Mouse (Mus musculus) liver, postnatal 0 days (tissue): ENCODE measurements around the gene Slc6a20b. TPM values are rescaled to one million over a fixed set of nuclear protein-coding genes. Genes with fewer than 3 reads are reported as not detected.

Source experiments
- ATAC-seq: fragments of 200-750 bp; cut with Nextera tagmentation; 2 replicates; pipeline ENCODE4 v1.8.0; 2017; ENCODE audit warnings: mild to moderate bottlenecking, moderate library complexity
- DNase-seq: peaks from one replicate; pipeline ENCODE4 v3.0.0-alpha.2; 2016
- H3K27ac ChIP-seq: fragments of 300-500 bp; sonication (generic); 2 replicates; pipeline ENCODE4 v1.5.1; 2014; ENCODE audit warnings: antibody characterized with exemption, moderate library complexity, mild to moderate bottlenecking, low read depth
- H3K27me3 ChIP-seq: fragments of 300-500 bp; sonication (generic); 2 replicates; pipeline ENCODE4 v1.6.1; 2014; ENCODE audit warnings: low read length, control low read depth, mixed read lengths; ENCODE audit not compliant: insufficient read depth
- H3K36me3 ChIP-seq: fragments of 300-500 bp; sonication (generic); replicated peaks from 2 replicates; pipeline ENCODE4 v1.6.1; 2014; ENCODE audit warnings: mild to moderate bottlenecking, control low read depth, low read length, moderate library complexity, mixed read lengths; ENCODE audit not compliant: insufficient read depth
- H3K4me1 ChIP-seq: fragments of 300-500 bp; sonication (generic); 2 replicates; pipeline ENCODE4 v1.6.1; 2014; ENCODE audit warnings: antibody characterized with exemption, mild to moderate bottlenecking, control low read depth; ENCODE audit not compliant: insufficient read depth
- H3K4me2 ChIP-seq: fragments of 300-500 bp; sonication (generic); 2 replicates; pipeline ENCODE4 v1.6.1; 2014; ENCODE audit warnings: low read depth, mild to moderate bottlenecking, low read length, moderate library complexity, mixed read lengths
- H3K4me3 ChIP-seq: fragments of 300-500 bp; sonication (generic); 2 replicates; pipeline ENCODE4 v1.5.1; 2014; ENCODE audit warnings: low read depth, low read length
- H3K9ac ChIP-seq: fragments of 300-500 bp; sonication (generic); replicated peaks from 2 replicates; pipeline ENCODE4 v1.6.1; 2014; ENCODE audit warnings: mild to moderate bottlenecking, moderate library complexity
- H3K9me3 ChIP-seq: fragments of 300-500 bp; sonication (generic); 2 replicates; pipeline ENCODE4 v1.6.1; 2016; ENCODE audit warnings: mild to moderate bottlenecking, control low read depth, low read length, mixed read lengths
- CTCF ChIP-seq: sonication (generic); IDR thresholded peaks from 2 replicates; pipeline ENCODE4 v1.5.1; 2016; ENCODE audit warnings: antibody characterized with exemption, low read depth
- EP300 ChIP-seq: IDR thresholded peaks from 2 replicates; pipeline ENCODE4 v1.6.1; 2016; ENCODE audit warnings: antibody characterized with exemption, low read depth, mild to moderate bottlenecking
- WGBS: fragments of 180-500 bp; shearing (Covaris S2); extraction: QIAGEN DNeasy Blood & Tissue Kit; methylation state at CpG from one replicate; pipeline ENCODE4 v1.1.7; 2014; ENCODE audit not compliant: insufficient replicate concordance; 5-methylcytosine and 5-hydroxymethylcytosine counted together
- polyA plus RNA-seq: library from polyadenylated mRNA; unstranded; fragments of >200 nt; fragmentation: Nextera tagmentation; extraction: Ambion mirVana; gene quantifications from 2 replicates; pipeline ENCODE4 v1.2.1, GENCODE M21; 2015

Gene Slc6a20b
- polyA plus RNA-seq, 1 experiment from 2014 or later = 0.16 TPM

DNA sequence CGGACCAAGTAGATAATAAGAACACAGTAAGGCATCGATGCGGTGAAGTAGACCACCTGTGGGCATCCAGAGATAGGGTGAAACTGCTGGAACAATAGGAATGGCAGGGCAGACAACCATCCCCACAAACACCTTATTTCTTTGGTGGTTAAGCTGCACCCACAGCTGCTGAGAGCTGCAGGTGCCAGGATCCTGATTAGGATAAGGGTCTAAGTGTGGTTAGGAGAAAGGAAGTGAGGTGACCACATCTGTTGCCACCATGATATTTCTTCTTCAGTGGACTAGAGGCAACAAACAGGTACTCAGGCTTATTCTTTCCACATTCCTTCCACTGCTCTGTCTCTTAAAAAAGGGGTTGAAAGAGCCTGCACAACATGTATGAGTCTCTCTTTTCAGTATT, 25.1 kb upstream of the Slc6a20b start:
- Histone ChIP-seq H3K4me1 (no peaks in the 10 kb centered on the region), H3K4me3 (no peak overlapping the region), H3K27ac (no peak overlapping the region), H3K9ac (no peak overlapping the region), H3K27me3 (no peaks in the 10 kb centered on the region), H3K4me2 (no peak overlapping the region), H3K9me3 (no peaks in the 10 kb centered on the region), H3K36me3 (no peaks in the 10 kb centered on the region)
- 65% methylated on average over 3 of the region's 3 CpGs for WGBS
- no peak for ATAC-seq
- no peak for DNase-seq
- TF ChIP-seq CTCF (no peak), EP300 (no peak)

DNA sequence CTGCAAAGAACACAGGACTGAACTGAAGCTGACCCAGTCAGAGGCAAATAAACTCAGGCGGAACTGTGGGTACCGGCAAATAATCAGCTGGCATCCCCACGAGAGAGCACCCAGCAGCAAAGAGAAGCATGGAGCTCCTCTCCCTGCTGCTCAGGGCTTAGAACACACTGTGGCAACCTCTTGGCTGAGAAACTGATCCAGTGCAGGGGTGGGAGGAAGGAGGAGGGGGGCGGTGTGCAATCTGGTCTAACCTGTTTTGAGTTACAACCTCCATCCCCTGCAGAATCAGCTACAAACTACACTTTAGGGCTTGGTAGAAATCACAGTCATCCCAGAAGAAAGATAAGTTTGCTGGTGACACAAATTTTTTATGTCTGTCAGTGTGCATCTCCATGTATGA, 19.0 kb upstream of the Slc6a20b start:
- 40% methylated on average over 4 of the region's 4 CpGs for whole genome bisulfite sequencing
- Histone ChIP-seq H3K27me3 (no peaks in the 10 kb centered on the region), H3K27ac (no peak overlapping the region)

DNA sequence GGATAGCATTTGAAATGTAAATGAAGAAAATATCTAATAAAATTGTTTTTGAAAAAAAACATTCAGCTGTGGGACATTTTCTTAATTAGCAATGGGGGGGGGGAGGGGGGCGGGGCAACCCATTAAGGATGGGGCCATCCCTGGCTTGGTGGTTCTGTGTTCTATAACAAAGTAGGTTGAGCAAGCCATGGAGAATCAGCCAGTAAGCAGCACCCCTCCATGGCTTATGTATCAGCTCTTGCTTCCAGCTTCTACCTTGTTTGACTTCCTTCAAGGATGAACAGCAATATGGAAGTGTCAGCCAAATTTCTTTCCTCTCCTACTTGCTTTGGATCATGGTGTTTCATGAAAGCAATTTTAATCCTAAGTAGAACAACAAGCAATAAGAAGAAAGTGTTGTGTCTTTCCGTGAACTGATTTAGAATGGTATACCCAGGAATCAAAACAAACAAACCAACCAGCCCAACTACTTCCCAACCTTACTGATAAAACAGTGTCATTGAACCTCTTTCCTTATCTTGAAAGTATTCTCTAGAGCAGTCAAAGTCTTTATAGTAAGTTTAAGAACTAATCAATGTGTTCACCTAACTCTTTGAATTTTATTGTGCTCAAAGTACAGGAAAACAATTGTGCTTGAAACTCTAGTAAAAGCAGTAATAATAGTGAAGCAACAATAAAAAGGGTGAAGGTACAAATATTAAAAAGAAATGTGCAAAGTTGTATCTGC, 17.6 kb upstream of the Slc6a20b start:
- no peaks in the 10 kb centered on the region for H3K9me3 ChIP-seq
- no peak overlapping the region for H3K4me2 ChIP-seq
- TF ChIP-seq CTCF (no peak), EP300 (no peak)
- ATAC-seq (no peak), DNase-seq (no peak)
- WGBS = 72% methylated on average over 2 of the region's 2 CpGs
- no peaks in the 10 kb centered on the region for H3K4me1 ChIP-seq
- H3K36me3 ChIP-seq = no peaks in the 10 kb centered on the region
- H3K27ac ChIP-seq = no peak overlapping the region
- H3K4me3 ChIP-seq = no peak overlapping the region
- H3K27me3 ChIP-seq = no peaks in the 10 kb centered on the region
- no peak overlapping the region for H3K9ac ChIP-seq

More for the DNA sequence above, 19.0 kb upstream of the Slc6a20b start:
- TF ChIP-seq CTCF = no peak
- TF ChIP-seq EP300 = no peak
- Histone ChIP-seq H3K4me3 (no peak overlapping the region), H3K9ac (no peak overlapping the region), H3K36me3 (no peaks in the 10 kb centered on the region), H3K4me1 (no peaks in the 10 kb centered on the region), H3K9me3 (no peaks in the 10 kb centered on the region), H3K4me2 (no peak overlapping the region)
- DNase-seq (no peak), ATAC-seq (no peak)

DNA sequence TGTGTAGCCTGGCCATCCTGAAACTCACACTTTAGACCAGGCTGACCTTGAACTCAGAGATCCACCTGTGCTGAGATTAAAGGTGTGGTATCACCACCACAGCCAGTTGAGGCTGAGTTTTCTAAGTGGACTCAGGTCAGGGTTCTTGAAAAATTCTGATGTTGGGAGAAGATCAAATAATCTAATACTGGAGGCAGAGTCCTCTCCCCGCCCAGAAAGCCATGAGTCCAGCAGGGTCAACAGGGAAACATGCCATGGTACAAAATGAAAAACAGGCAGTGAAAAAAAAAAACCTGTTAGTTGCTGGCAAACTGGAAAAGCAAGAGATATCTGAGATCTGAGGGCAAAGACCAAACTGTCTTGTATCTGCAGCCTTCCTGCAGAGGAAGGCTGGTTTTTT, 7.7 kb upstream of the Slc6a20b start:
- Histone ChIP-seq H3K4me2 (no peak overlapping the region), H3K27me3 (no peaks in the 10 kb centered on the region), H3K4me3 (no peak overlapping the region), H3K36me3 (no peaks in the 10 kb centered on the region), H3K9me3 (no peaks in the 10 kb centered on the region), H3K9ac (no peak overlapping the region), H3K4me1 (no peaks in the 10 kb centered on the region), H3K27ac (no peak overlapping the region)
- DNase-seq = no peak
- WGBS = 54% methylated on average over 1 of the region's 1 CpGs
- ATAC-seq = no peak
- TF ChIP-seq CTCF (no peak), EP300 (no peak)

DNA sequence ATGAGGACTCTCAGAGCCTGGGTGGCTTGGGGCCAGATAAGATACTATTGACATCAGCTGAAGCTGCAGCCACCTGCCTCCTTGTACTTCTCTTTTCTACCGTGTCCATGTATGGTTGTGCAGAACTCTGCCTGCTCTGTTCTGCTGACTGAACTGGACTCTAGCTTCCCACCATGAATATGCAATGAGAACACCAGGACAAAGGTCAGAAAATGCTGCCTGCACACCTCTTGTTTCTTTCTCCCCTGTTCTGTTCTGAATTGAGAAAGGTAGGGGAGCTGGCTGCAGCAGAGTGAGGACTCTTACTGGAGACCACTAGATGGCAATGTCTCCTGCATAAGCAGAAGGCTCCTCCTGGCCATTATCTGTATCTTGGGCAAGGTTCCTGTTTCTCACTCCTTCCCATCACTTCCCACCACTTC, 6.3 kb upstream of the Slc6a20b start:
- ATAC-seq = peak; percentile 53; the same call in 1 of the 2 replicates
- no peak for DNase-seq

DNA sequence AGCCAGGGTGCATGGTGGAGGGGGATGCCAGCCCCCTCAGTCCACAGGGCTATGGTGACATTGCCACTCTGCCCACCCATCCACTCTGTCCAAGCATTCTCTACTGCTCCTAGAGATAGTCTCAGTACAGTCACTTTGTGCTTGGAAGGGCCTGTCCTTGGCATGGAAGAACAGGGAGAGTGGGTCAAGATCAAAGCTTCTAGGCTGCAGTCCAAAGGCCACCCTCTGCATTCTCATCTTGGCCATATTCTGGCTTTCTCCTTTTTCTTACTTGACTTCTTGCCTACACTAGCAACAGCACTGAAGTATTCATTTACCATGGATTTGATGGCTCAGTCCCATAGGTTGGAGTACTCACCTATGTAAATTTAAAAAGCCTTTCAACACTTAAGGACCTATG, 5.9 kb upstream of the Slc6a20b start:
- no peaks in the 10 kb centered on the region for H3K9me3 ChIP-seq
- H3K27ac ChIP-seq = no peak overlapping the region
- no peak for TF ChIP-seq EP300
- no peaks in the 10 kb centered on the region for H3K4me1 ChIP-seq
- H3K4me3 ChIP-seq = no peak overlapping the region
- H3K27me3 ChIP-seq = no peaks in the 10 kb centered on the region
- no peaks in the 10 kb centered on the region for H3K36me3 ChIP-seq
- no peak overlapping the region for H3K9ac ChIP-seq
- DNase-seq = no peak
- ATAC-seq = no peak
- H3K4me2 ChIP-seq = no peak overlapping the region

More for the DNA sequence above, 6.3 kb upstream of the Slc6a20b start:
- no peaks in the 10 kb centered on the region for H3K9me3 ChIP-seq
- no peak overlapping the region for H3K27ac ChIP-seq
- whole genome bisulfite sequencing = 36% methylated on average over 1 of the region's 1 CpGs
- H3K4me2 ChIP-seq = no peak overlapping the region
- no peaks in the 10 kb centered on the region for H3K27me3 ChIP-seq
- no peak overlapping the region for H3K9ac ChIP-seq
- no peak for TF ChIP-seq EP300
- TF ChIP-seq CTCF = peak; percentile 78
- H3K36me3 ChIP-seq = no peaks in the 10 kb centered on the region
- no peak overlapping the region for H3K4me3 ChIP-seq
- no peaks in the 10 kb centered on the region for H3K4me1 ChIP-seq

DNA sequence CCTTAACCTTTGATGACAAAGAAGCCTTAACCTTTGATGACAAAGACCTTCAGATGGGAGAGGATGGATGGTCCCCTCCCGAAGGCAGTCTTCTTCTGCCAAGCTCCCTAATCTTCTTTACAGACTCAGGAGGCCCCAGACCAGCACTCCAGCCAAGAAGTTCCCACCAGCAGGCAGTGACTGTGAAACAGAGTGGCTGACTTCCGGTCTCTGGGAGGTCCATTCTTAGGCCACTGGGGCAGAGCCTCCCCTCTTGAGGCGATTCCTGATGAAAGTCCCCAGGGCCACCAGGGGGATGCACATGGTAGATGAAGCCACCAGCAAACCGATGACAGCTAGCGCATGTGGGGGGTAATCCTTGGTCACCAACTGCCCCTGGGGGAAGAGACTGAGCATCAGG, 4.4 kb upstream of the Slc6a20b start:
- H3K4me3 ChIP-seq = no peak overlapping the region
- no peaks in the 10 kb centered on the region for H3K36me3 ChIP-seq
- no peak overlapping the region for H3K9ac ChIP-seq
- no peaks in the 10 kb centered on the region for H3K9me3 ChIP-seq
- H3K27me3 ChIP-seq = no peaks in the 10 kb centered on the region
- 72% methylated on average over 5 of the region's 5 CpGs for WGBS
- H3K4me1 ChIP-seq = no peaks in the 10 kb centered on the region
- no peak for TF ChIP-seq CTCF
- no peak for TF ChIP-seq EP300
- ATAC-seq (no peak), DNase-seq (no peak)
- no peak overlapping the region for H3K27ac ChIP-seq
- H3K4me2 ChIP-seq = no peak overlapping the region
